Mouse (Mus musculus) lung, adult 2 months (tissue): ENCODE data around the gene Ifit1bl1. TPM values are rescaled to one million over a fixed set of nuclear protein-coding genes. Genes with fewer than 3 reads are reported as not detected.
"Not testable (repeated sequence)": the region's sequence is repeated elsewhere in the genome, so short reads cannot be mapped to it uniquely, and the experiment has no call there.

Source experiments
- DNase-seq: peaks from one replicate; pipeline ENCODE4 v3.0.0; 2022
- H3K4me1 ChIP-seq: fragments of 200-500 bp; 2 replicates; pipeline ENCODE4 v1.6.1; 2011; ENCODE audit warnings: low read length; ENCODE audit not compliant: control insufficient read depth, insufficient read depth
- H3K4me3 ChIP-seq: fragments of 200-500 bp; replicated peaks from 2 replicates; pipeline ENCODE3; 2011; ENCODE audit warnings: low read depth, mild to moderate bottlenecking, control low read depth, low read length; ENCODE audit errors: extremely low read depth
- CTCF ChIP-seq: fragments of 200-500 bp; IDR thresholded peaks from 2 replicates; pipeline ENCODE4 v1.5.1; 2011; ENCODE audit warnings: mild to moderate bottlenecking, low read length, control low read depth; ENCODE audit not compliant: insufficient read depth
- POLR2A ChIP-seq: fragments of 200-500 bp; IDR thresholded peaks from 2 replicates; pipeline ENCODE4 v1.6.1; 2011; ENCODE audit warnings: low read depth, mild to moderate bottlenecking, control low read depth, low read length, borderline replicate concordance; ENCODE audit errors: extremely low read depth
- WGBS: fragments of 180-500 bp; shearing (Covaris S2); methylation state at CpG from one replicate; pipeline ENCODE4 v1.1.7; 2018; 5-methylcytosine and 5-hydroxymethylcytosine counted together
- polyA plus RNA-seq: library from polyadenylated mRNA; depleted of rRNA; stranded (reverse); fragments of >200 nt; gene quantifications from 2 replicates; pipeline ENCODE4 v1.2.3, GENCODE M21; 2012; rRNA removed

Gene Ifit1bl1
- 0.78 and 1.1 TPM in 2 replicates for polyA plus RNA-seq

- not testable (repeated sequence) for DNase-seq
These were observed at the start of gene Ifit1bl1 for GRCm38 (mm10) chr19:34601888-34602287. TSS of gene Ifit1bl1 (minus strand) at chr19:34601956.

DNA sequence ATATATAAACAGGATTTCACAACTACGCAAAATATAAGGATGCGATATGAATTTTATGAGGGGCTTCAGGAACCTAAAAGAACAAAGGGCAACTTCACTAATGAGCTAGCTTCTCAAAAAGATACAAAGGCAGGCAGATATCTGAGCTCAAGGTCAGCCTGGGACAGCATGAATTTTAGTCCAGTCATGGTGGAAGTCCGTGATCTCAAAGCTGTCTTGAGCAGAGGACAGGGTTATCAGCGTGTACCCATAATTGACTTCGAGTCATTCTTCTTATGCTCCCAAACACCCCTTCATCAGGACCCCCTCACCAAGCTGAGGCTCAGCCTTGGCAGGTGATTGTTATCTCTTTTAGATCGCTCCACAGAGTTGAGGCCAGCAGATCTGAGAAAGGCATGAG lies 49.2 kb upstream of the Ifit1bl1 start:
- 79% methylated on average over 6 of the region's 6 CpGs for WGBS
- no peak for TF ChIP-seq POLR2A
- TF ChIP-seq CTCF, result no peak

More at GRCm38 (mm10) chr19:34601888-34602287, at the start of gene Ifit1bl1:
- peaks cover 11% of the 10 kb centered on the region for H3K4me1 ChIP-seq
- H3K4me3 ChIP-seq, result not testable (repeated sequence)
- WGBS, result 53% methylated on average over 1 of the region's 1 CpGs

DNA sequence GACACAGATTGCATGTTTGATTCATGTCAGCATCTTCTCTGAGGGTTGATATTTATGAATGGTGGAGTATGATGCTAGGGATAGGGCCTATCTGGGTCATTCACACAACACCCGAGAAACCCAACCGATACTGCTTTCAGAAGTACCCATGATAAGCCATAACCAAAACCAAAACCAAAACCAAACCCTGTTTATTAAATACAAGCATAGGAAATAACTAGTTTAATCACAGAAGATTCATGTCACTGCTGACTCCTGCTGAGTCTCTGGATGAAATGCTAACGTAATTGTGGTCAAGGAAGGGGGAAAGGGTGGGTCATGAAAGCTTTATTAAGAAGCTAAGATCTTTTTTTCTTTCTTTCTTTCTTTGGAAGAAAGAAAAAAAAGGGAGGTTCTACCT lies 48.5 kb upstream of the Ifit1bl1 start:
- Histone ChIP-seq H3K4me3 (no peak overlapping the region), H3K4me1 (peaks cover 3% of the 10 kb centered on the region; the same call in 1 of the 2 replicates)
- TF ChIP-seq POLR2A (no peak), CTCF (no peak)
- WGBS, result 62% methylated on average over 3 of the region's 3 CpGs
- no peak for DNase-seq

More for the DNA sequence above, 49.2 kb upstream of the Ifit1bl1 start:
- Histone ChIP-seq H3K4me1 (peaks cover 3% of the 10 kb centered on the region; the same call in 1 of the 2 replicates), H3K4me3 (no peak overlapping the region)
- no peak for DNase-seq

- not testable (repeated sequence) for H3K4me1 ChIP-seq, H3K4me3 ChIP-seq
- peak; percentile 41 for DNase-seq
- WGBS, result 75% methylated on average over 8 of the region's 8 CpGs
These were observed 45.9 kb upstream of the Ifit1bl1 start for GRCm38 (mm10) chr19:34647630-34648029.

DNA sequence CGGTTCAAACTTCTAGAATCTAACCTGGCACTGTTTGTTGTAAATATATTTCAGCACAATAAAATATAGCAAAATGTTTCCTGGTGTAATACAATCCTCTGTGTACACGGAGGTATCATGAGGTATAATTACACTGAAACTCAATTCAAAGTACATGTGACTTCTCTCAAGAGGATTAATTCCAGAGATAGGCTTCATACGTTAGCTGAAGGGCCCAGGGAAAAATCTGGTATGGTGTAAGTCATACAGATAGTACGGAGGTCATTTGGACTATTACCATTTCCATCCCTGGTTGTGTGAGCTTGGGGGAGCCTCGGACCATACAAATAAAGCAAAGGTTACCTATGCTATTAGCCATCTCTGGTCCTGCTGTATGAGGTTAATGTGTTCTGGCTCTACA lies 40.9 kb upstream of the Ifit1bl1 start:
- no peak for DNase-seq
- Histone ChIP-seq H3K4me1 (peaks cover 17% of the 10 kb centered on the region), H3K4me3 (no peak overlapping the region)
- WGBS, result 70% methylated on average over 5 of the region's 5 CpGs
- TF ChIP-seq CTCF (no peak), POLR2A (no peak)

DNA sequence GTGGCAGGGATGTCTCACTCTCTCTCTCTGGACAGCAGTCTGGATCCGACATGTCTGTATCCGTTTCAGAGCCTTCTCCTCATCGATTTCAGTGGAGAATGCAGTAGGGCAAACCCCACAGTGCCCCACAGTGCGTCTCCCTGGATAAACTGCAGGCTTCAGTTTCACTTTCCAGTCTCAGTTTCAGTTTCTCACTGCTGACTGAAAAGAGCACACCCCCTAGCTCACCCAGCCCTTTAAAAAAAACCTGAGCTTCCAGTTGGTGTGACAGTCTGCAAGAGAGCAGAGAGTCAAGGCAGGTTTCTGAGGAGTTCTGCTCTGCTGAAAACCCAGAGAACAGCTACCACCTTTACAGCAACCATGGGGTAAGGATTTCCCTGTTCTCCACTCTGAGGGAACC lies 38.9 kb upstream of the Ifit1bl1 start, which contains the start of the genes Ifit1bl2 and Ifit1:
Gene Ifit1bl2 (minus strand): TSS at position 121 of the 400 bp plus-strand sequence.
Gene Ifit1 (plus strand): TSS at position 249 of the 400 bp plus-strand sequence.
- peak; percentile 34 for DNase-seq
- WGBS, result 3% methylated on average over 4 of the region's 4 CpGs
- TF ChIP-seq POLR2A, result peak; percentile 42; the same call in 1 of the 2 replicates
- no peak for TF ChIP-seq CTCF
- Histone ChIP-seq H3K4me1 (peaks cover 17% of the 10 kb centered on the region), H3K4me3 (peak within 1 kb of the TSS; percentile 78)

DNA sequence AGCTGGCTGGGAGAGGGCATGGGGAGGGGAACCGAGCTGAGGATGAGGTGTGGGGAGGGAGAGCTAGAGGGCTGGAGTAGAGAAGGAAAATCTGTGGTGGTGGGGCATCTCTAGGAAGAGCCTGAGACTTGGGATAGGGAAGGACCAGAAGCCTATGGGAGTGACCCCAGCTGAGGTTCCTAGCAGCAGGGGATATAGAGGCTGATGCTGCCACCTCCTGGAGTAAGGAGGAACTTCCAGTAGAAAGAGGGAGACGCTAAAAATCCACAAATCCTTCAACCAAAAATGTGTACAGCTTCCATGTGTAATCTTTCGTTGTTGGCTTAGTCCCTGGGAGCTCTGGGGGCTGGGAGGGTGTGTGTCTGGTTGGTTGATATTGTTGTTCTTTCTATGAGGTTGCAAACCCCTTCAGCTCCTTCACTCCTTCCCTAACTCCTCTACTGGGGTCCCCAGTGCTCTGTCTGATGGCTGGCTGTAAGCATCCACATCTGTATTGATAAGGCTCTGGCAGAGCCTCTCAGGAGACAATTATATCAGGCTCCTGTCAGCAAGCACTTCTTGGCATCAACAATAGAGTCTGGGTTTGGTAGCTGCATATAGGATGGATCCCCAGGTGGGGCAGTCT lies 35.3 kb upstream of the Ifit1bl1 start:
- 9% methylated on average over 3 of the region's 3 CpGs for WGBS
- Histone ChIP-seq H3K4me1 (peaks cover 15% of the 10 kb centered on the region), H3K4me3 (no peak overlapping the region)
- DNase-seq, result peak; percentile 65
- TF ChIP-seq POLR2A, result no peak
- peak; percentile 76 for TF ChIP-seq CTCF

DNA sequence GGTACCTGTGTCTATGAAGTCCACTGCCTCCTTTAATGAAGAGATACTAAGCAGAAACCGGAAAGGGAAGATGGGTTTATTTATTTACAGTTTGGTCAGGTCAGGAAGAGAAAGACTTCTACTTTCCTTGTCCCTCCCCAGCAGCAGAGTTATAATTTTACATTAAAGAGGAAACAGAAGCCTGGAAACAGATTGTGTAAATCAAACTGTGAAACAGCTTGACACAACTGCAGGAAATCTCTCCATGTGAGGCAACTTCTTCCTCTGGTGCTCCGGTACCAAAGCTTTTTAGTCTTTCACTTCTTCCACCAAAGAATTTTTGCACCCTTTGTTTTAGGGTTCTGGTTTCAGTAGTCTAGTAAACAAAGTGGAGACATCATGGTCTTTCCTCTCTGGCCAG lies 31.7 kb upstream of the Ifit1bl1 start:
- H3K4me1 ChIP-seq, result no peaks in the 10 kb centered on the region
- WGBS, result 23% methylated on average over 2 of the region's 2 CpGs
- H3K4me3 ChIP-seq, result no peak overlapping the region
- TF ChIP-seq POLR2A (no peak), CTCF (no peak)
- no peak for DNase-seq

- peak; percentile 25 for DNase-seq
- no peak overlapping the region for H3K4me3 ChIP-seq
- TF ChIP-seq CTCF (no peak), POLR2A (no peak)
- no peaks in the 10 kb centered on the region for H3K4me1 ChIP-seq
These were observed 29.7 kb upstream of the Ifit1bl1 start for GRCm38 (mm10) chr19:34631487-34631886.

DNA sequence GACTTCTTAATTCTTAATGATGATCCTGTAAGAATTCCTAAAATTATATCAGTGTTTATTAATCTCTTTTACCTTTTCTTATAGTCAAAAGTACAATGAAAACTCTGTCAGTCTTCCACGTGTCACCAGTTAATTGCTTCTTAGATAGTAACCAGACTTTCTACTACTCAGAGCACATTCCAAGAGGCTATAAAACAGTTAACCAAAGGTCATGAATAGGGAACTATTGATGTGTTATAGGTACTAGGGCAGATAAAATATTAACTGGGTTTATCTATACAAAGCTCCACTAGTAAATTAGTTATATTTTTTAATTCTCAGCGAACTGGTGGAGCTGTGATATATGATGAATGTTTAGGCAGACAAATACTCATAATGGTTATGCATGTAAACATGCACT lies 25.7 kb upstream of the Ifit1bl1 start:
- 78% methylated on average over 2 of the region's 2 CpGs for WGBS
- no peak overlapping the region for H3K4me3 ChIP-seq
- no peaks in the 10 kb centered on the region for H3K4me1 ChIP-seq
- no peak for TF ChIP-seq POLR2A
- TF ChIP-seq CTCF, result no peak
- no peak for DNase-seq

DNA sequence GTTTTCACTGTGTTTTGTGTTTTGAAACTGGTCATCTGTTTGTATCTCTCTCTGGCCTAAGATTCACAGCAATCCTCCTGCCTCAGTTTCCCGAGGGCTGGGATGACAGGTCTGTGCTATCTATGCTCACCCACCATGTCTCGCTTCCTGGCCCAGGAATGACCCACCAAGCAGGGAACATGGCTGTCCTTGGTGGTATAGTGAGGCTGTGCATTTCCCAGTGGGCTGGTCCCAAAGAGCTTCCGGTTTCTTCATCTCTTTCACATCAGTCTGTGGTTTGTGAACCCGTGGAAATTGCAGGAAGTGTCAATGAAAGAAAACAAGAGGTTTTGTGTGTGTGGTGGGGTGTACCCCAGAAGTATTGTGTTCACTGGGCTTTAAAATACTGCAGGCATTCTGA lies 22.9 kb upstream of the Ifit1bl1 start:
- H3K4me3 ChIP-seq, result no peak overlapping the region
- no peak for DNase-seq
- WGBS, result 71% methylated on average over 4 of the region's 4 CpGs
- TF ChIP-seq CTCF (no peak), POLR2A (no peak)
- no peaks in the 10 kb centered on the region for H3K4me1 ChIP-seq
